Mouse (Mus musculus): ENCODE measurements at regions not wholly inside any gene's neighbourhood (a gene's known extent, or its start where the extent isn't known, plus 50 kb on each side); places are given as distances from the start of the nearest gene placed in this dataset.
A peak's percentile ranks its signal among the peaks of the same experiment; 100 is the strongest.

DNA sequence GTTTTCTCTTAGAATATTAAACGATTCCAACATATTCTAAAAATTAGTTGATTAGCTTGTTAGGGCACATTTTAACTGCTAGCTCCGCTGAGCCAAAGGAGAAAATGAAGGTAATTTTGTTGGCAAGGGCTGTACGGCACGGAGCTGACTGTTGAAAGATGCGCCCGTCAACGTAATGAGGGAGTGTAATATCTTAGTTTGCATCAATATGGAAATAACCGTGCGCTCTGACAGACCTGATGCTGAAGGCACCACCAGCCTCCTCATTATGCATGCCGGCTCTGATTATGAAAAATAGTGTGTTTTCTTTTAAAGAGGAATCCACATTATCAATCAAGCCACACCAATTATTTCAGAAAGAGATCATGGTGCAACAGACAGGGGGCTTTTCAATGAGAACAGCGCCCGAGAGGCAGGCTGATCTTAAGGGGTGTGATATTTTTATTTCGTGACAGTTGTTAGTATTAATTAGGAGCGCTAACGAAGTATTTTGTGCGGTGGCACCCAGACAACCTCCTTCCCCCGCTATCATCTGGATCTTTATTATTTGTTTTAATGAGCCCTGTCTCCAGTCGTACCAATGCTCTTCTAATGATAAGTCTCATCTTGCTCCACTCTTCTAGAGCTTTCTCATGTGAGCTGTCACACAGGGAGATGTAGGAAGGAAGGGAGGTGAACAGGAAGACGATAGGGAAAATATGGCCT is 99.9 kb upstream of the Ctbp2 start:
- no peak for DNase-seq

DNA sequence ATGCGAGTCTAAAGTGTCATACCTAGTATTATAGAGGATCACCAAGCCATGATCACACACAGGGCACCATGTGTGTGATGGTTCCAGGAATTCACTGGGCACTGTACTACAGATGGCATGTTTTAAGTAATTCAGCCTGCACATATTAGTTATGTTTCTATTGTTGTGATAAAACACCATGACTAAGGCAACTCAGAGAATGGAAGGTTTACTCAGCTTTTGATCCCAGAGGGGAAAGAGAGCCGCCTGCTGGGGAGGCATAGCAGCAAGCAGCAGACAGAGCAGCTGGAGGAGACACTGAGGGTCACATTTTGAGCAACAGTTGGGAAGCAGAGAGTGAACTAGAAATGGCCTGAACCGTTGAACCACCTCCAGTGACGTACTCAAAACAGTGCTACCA is 88.2 kb upstream of the Ctbp2 start:
- peak; percentile 13 for DNase-seq

- DNase-seq, result no peak
Measured at GRCm38 (mm10) chr7:133205704-133206103, 81.5 kb upstream of the Ctbp2 start.

DNA sequence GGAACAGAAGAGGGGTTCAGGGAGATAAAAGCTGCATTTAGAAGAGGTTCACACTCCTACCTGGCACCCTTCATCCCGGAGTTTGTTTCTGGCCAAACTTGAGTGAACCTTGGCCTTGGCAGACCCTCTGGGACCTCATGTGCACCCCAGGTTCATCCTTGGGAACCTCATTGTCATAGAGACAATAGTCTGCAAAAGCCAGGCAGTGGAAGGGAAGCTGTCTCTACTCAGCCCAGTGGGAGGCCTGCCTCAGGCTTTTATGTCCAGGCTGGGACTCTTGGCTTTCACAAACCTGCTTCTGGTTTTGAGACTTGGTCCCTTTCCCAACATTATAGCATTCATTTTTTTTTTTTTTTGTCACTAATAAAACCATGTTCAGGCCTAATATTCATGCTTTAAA is 80.3 kb upstream of the Ctbp2 start:
- DNase-seq, result no peak

GRCm38 (mm10) chr7:133203933-133204332 is 79.8 kb upstream of the Ctbp2 start:
- no peak for DNase-seq

DNA sequence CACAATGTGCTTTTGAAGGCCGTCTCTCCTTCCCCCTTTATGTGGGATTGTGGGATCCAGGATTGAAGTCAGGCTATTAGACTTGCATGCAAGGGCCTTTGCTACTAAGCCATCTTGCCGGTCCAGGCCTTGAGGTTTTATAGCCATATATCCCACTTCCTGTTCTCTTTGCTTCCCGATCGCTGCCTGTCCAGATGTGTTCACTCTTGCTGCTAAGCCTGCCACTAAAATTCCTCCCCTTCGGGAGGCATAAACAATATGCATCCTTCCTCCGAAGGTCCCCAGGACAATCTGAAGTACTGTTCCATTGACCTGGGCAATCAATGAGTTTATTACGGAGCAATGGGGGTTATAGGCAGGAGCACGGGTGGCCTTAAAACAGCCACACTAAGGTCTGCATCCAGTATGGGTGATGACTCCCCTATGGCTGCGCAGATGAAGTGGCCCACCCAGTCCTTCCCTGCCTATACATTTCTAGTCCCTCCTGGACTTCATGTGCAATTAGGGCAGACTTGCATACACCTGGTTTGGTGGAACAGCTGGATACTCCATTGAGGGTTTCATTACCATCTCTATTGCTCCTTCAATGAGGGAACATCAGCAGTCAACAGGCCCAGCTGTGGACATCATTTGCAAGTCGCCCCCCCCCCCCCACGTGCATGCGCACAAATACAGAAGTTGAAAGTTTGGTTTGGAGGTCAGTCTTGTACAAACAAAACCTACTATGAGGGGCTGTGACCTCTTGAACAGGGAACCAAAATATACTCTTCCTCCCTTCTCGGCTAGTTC is 78.1 kb upstream of the Ctbp2 start:
- DNase-seq, result no peak

GRCm38 (mm10) chr7:133199046-133199445 is 74.9 kb upstream of the Ctbp2 start:
- DNase-seq, result no peak

GRCm38 (mm10) chr7:133189880-133190462 is 65.8 kb upstream of the Ctbp2 start:
- no peak for DNase-seq

DNA sequence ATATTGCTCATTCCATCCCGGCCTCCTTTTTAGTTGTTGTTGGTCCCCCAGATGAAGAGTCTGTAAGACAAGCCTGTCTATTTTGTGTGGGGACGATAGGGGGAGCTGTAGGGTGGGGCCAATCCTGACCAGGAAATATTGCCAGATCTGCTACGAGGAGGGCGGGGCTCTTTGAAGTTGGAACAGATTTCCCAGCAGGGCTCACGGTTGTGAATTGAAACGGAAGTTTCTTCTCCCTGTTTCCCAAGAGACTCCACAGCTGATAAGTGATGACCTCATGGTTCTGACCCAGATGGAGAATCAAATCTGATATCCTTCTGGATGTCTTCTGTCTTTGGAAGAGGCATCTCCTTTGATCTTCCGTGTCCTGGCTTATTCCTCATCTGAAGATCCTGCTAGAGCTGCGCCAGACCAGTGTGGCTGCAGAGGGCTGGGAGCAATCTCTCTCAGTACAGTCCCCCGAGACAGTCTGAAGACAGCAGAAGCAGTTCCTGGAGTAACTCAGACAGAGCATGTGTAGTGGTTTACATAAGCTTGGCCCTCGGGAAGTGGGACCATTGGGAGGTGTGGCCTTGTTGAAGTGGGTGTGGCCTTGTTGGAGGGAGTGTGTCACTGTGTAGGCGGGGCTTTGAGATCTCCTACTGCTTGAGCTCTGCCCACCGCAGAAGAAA is 61.9 kb upstream of the Ctbp2 start:
- peak; percentile 79 for DNase-seq

GRCm38 (mm10) chr7:133184905-133185594 is 60.9 kb upstream of the Ctbp2 start:
- no peak for DNase-seq

DNA sequence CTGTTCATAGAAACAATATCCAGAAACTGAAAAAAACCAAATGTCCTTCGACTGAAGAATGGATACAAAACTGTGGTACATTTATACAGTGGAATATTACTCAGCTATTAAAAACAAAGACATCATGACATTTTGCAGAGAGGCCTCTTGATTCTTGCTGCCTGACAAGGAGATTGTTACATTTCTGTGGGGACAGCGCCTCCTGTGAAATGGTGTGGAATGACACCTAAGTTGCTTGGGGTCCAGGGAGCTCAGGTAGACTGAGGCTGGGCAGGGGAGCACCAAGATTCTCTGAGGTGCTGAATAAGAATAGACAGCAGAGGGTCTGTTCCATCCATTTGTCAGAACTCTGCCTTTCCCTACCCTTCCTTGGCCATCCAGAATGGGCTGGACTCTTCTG is 57.2 kb upstream of the Ctbp2 start:
- DNase-seq, result no peak

DNA sequence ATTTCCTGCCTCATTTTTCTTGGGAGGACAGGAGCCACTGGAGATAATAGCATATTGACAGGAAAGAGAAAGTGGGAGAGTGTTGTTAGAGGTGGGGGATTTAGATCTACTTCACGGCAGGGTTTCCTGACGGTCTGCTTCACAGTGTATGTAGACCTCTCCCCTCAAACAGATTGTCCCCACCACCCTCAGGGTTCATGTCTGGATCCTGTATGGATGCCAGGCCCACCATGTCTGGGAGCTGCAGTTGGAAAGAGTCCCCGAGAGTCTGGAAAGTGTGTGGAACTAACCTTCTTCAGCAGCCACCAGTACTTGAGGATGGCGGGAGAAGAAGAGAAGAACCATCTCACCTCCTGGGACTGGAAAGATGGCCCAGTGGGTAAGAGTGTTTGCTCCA is 53.0 kb upstream of the Ctbp2 start:
- DNase-seq, result no peak

GRCm38 (mm10) chr7:133176256-133177178 is 52.4 kb upstream of the Ctbp2 start:
- DNase-seq, result peak; percentile 81

Measured in heart, postnatal 4 days (tissue).